Comparison of ENCODE assay signal across 30 mouse cellular contexts in genomic region chr15:89098616-89099015, GRCm38 (mm10). TPM values are rescaled to one million over a fixed set of nuclear protein-coding genes. Genes with fewer than 3 reads are reported as not detected.
DNase-seq lines count a peak whose midpoint lies in the region; ATAC-seq and TF ChIP-seq lines count a peak whose summit lies in the region.
"Had no signal": no experiment of that assay in that cellular context is flagged by ENCODE, and none has a peak within 500 bp of the region (broad histone marks: within the 10 kb centered on the region; RNA-seq: fewer than 3 reads in every experiment).

No protein-coding gene starts in this region.

- WGBS in hindbrain, embryonic 12.5 days = 92% methylated on average over 7 of the region's 7 CpGs
- 90% methylated on average over 7 of the region's 7 CpGs for WGBS in hindbrain, embryonic 11.5 days

- ATAC-seq in hindbrain, embryonic 12.5 days (ENCODE audit: low FRiP score) = no peak
- ATAC-seq in hindbrain, embryonic 11.5 days (ENCODE audit: low FRiP score) = no peak
- ATAC-seq: activated CD4-positive, CD25-positive, alpha-beta regulatory T cell, adult 4 months; forebrain, embryonic 16.5 days; inflammation-experienced regulatory T-cells, adult 6 months; midbrain, embryonic 16.5 days had no signal

- peaks cover 99% of the 10 kb centered on the region for H3K36me3 ChIP-seq in hindbrain, embryonic 12.5 days
- H3K36me3 ChIP-seq in hindbrain, embryonic 11.5 days (ENCODE audit: control insufficient read depth, insufficient read depth, low read length) = peaks cover 18% of the 10 kb centered on the region

- intact Hi-C loops in gastrocnemius, adult 2 months (cut with DNase I) = no loop called here

- peak overlapping the region; percentile 24; the same call in 1 of the 2 replicates for H3K27ac ChIP-seq in gastrocnemius, adult 2 months
- H3K27ac ChIP-seq in hindbrain, embryonic 12.5 days = no peak overlapping the region
- H3K27ac ChIP-seq in hindbrain, embryonic 11.5 days (ENCODE audit: low read depth, low read length) = no peak overlapping the region
- H3K27ac ChIP-seq: hindbrain, embryonic 15.5 days; limb, embryonic 10.5 days; limb, embryonic 15.5 days; liver, embryonic 14.5 days; midbrain, embryonic 10.5 days; neural tube, embryonic 12.5 days had no signal

- H3K27me3 ChIP-seq in hindbrain, embryonic 12.5 days = no peaks in the 10 kb centered on the region
- no peaks in the 10 kb centered on the region for H3K27me3 ChIP-seq in hindbrain, embryonic 11.5 days (ENCODE audit: control insufficient read depth, insufficient read depth, low read length)
- H3K27me3 ChIP-seq: heart, embryonic 12.5 days; hindbrain, embryonic 15.5 days; limb, embryonic 15.5 days; neural tube, embryonic 12.5 days had no signal

- no peak overlapping the region for H3K4me2 ChIP-seq in hindbrain, embryonic 12.5 days (replicated peaks)
- no peak overlapping the region for H3K4me2 ChIP-seq in hindbrain, embryonic 11.5 days (replicated peaks; ENCODE audit: low read depth, low read length)
- H3K4me2 ChIP-seq: heart, embryonic 12.5 days; hindbrain, embryonic 15.5 days; limb, embryonic 15.5 days; lung, embryonic 14.5 days; neural tube, embryonic 12.5 days had no signal

- H3K9me3 ChIP-seq in hindbrain, embryonic 12.5 days (replicated peaks) = no peaks in the 10 kb centered on the region
- H3K9me3 ChIP-seq in hindbrain, embryonic 11.5 days (ENCODE audit: control insufficient read depth, low read length) = no peaks in the 10 kb centered on the region
- H3K9me3 ChIP-seq: heart, embryonic 12.5 days; hindbrain, embryonic 15.5 days; limb, embryonic 10.5 days; limb, embryonic 15.5 days; midbrain, embryonic 10.5 days; neural tube, embryonic 12.5 days had no signal

- no peak overlapping the region for H3K4me3 ChIP-seq in gastrocnemius, adult 2 months
- no peak overlapping the region for H3K4me3 ChIP-seq in hindbrain, embryonic 12.5 days
- H3K4me3 ChIP-seq in hindbrain, embryonic 11.5 days (ENCODE audit: low read depth, low read length) = no peak overlapping the region
- H3K4me3 ChIP-seq: erythroblast, embryonic 14.5 days; heart, embryonic 12.5 days; hindbrain, embryonic 15.5 days; limb, embryonic 10.5 days; limb, embryonic 15.5 days; midbrain, embryonic 10.5 days; neural tube, embryonic 12.5 days had no signal

- no peak overlapping the region for H3K9ac ChIP-seq in hindbrain, embryonic 12.5 days
- no peak overlapping the region for H3K9ac ChIP-seq in hindbrain, embryonic 11.5 days (ENCODE audit: low read depth, low read length)
- H3K9ac ChIP-seq: heart, embryonic 12.5 days; hindbrain, embryonic 15.5 days; limb, embryonic 15.5 days; liver, embryonic 14.5 days; lung, embryonic 14.5 days; neural tube, embryonic 12.5 days had no signal

- H3K4me1 ChIP-seq in hindbrain, embryonic 12.5 days = no peaks in the 10 kb centered on the region
- no peaks in the 10 kb centered on the region for H3K4me1 ChIP-seq in hindbrain, embryonic 11.5 days (replicated peaks; ENCODE audit: control insufficient read depth, insufficient read depth, low read length)
- H3K4me1 ChIP-seq: heart, embryonic 12.5 days; hindbrain, embryonic 15.5 days; limb, embryonic 10.5 days; limb, embryonic 15.5 days; neural tube, embryonic 12.5 days had no signal

- TF ChIP-seq CTCF in gastrocnemius, adult 2 months (IDR thresholded peaks at IDR 0.05) = no peak

- DNase-seq in gastrocnemius, adult 2 months = no peak
- DNase-seq in gastrocnemius, adult 8-10 months (ENCODE audit: low spot score in 2 of 2) = no peak
- peak; percentile 87 for DNase-seq in cerebellum, adult 11-12 months
- DNase-seq in cerebellum, adult 9-11 months = peak; percentile 88
- no peak for DNase-seq in urinary bladder, adult 2 months (ENCODE audit: low spot score)
- DNase-seq in hindbrain, embryonic 11.5 days (ENCODE audit: low spot score) = no peak
- DNase-seq: adrenal gland, adult 8-10 months; gastrocnemius, postnatal 25 days; heart, adult 18-20 months; heart, postnatal 4 days; kidney, adult 11 months; kidney, postnatal 14 days; layer of hippocampus, adult 9-11 months; lung, embryonic 14.5 days; lung, postnatal 14 days; thymus, adult 2 months; thymus, postnatal 4 days had no signal

RNA-seq across cellular contexts. Expression of gene Selenoo, which starts 9.7 kb away (rescaled TPM):
- total RNA-seq in gastrocnemius, adult 2 months (2021) = 10 to 100 TPM; 13.8 to 15.6 TPM
- total RNA-seq in gastrocnemius, adult 8-10 months (2022) = 10 to 100 TPM; 12.2 to 16.6 (median 12.8) TPM
- polyA plus RNA-seq in urinary bladder, adult 2 months (2012; rRNA removed) = 25.0 and 27.2 TPM in 2 replicates
- polyA plus RNA-seq in hindbrain, embryonic 12.5 days (2016; fragmentation: Nextera tagmentation; extraction: Ambion mirVana) = 23.9 and 24.8 TPM in 2 replicates
- 17.2 and 20.4 TPM in 2 replicates for polyA plus RNA-seq in hindbrain, embryonic 11.5 days (2014; fragmentation: Nextera tagmentation; extraction: Ambion mirVana)

RNA-seq across cellular contexts. Expression of gene Trabd, which starts 23.7 kb away (rescaled TPM):
- 10 to 100 TPM; 28.5 to 33.6 TPM for total RNA-seq in gastrocnemius, adult 2 months (2021)
- total RNA-seq in gastrocnemius, adult 8-10 months (2022) = 10 to 100 TPM; 31.9 to 40.9 (median 33.1) TPM
- polyA plus RNA-seq in urinary bladder, adult 2 months (2012; rRNA removed) = 33.3 and 36.9 TPM in 2 replicates
- polyA plus RNA-seq in hindbrain, embryonic 12.5 days (2016; fragmentation: Nextera tagmentation; extraction: Ambion mirVana) = 43.2 and 48.4 TPM in 2 replicates
- 39.5 and 42.1 TPM in 2 replicates for polyA plus RNA-seq in hindbrain, embryonic 11.5 days (2014; fragmentation: Nextera tagmentation; extraction: Ambion mirVana)

RNA-seq across cellular contexts. Expression of gene Tubgcp6, which starts 24.3 kb away (rescaled TPM):
- 1 to 10 TPM; 6.8 to 8.4 TPM for total RNA-seq in gastrocnemius, adult 2 months (2021)
- 1 to 10 TPM; 7.4 to 7.9 (median 7.6) TPM for total RNA-seq in gastrocnemius, adult 8-10 months (2022)
- 15.3 and 15.4 TPM in 2 replicates for polyA plus RNA-seq in urinary bladder, adult 2 months (2012; rRNA removed)
- 22.3 and 22.8 TPM in 2 replicates for polyA plus RNA-seq in hindbrain, embryonic 12.5 days (2016; fragmentation: Nextera tagmentation; extraction: Ambion mirVana)
- 17.5 and 17.6 TPM in 2 replicates for polyA plus RNA-seq in hindbrain, embryonic 11.5 days (2014; fragmentation: Nextera tagmentation; extraction: Ambion mirVana)

RNA-seq across cellular contexts. Expression of gene Hdac10, which starts 29.9 kb away (rescaled TPM):
- 1 to 10 TPM; 5.9 to 6.4 TPM for total RNA-seq in gastrocnemius, adult 2 months (2021)
- 1 to 10 TPM; 5.4 to 8.2 (median 7.2) TPM for total RNA-seq in gastrocnemius, adult 8-10 months (2022)
- 27.2 and 36.4 TPM in 2 replicates for polyA plus RNA-seq in urinary bladder, adult 2 months (2012; rRNA removed)
- 18.8 and 22.0 TPM in 2 replicates for polyA plus RNA-seq in hindbrain, embryonic 12.5 days (2016; fragmentation: Nextera tagmentation; extraction: Ambion mirVana)
- polyA plus RNA-seq in hindbrain, embryonic 11.5 days (2014; fragmentation: Nextera tagmentation; extraction: Ambion mirVana) = 9.4 and 10.7 TPM in 2 replicates

RNA-seq across cellular contexts. Expression of gene Panx2, which starts 39.1 kb away (rescaled TPM):
- total RNA-seq in gastrocnemius, adult 2 months (2021) = not detected
- total RNA-seq in gastrocnemius, adult 8-10 months (2022) = not detected
- polyA plus RNA-seq in urinary bladder, adult 2 months (2012; rRNA removed) = 0.67 and 0.78 TPM in 2 replicates
- 2.0 and 2.1 TPM in 2 replicates for polyA plus RNA-seq in hindbrain, embryonic 12.5 days (2016; fragmentation: Nextera tagmentation; extraction: Ambion mirVana)
- 0.33 and 0.94 TPM in 2 replicates for polyA plus RNA-seq in hindbrain, embryonic 11.5 days (2014; fragmentation: Nextera tagmentation; extraction: Ambion mirVana)
- total RNA-seq: gastrocnemius, postnatal 25 days had no signal
- polyA plus RNA-seq: activated CD4-positive, CD25-positive, alpha-beta regulatory T cell, adult 4 months; erythroblast, embryonic 14.5 days; inflammation-experienced regulatory T-cells, adult 6 months had no signal

Comparison
In these comparisons a context has a peak if more than half of its experiments do, and no peak if none do; other contexts are left out.
1. DNase-seq: peak in cerebellum, adult 11-12 months (single experiment) and cerebellum, adult 9-11 months (single experiment); none in gastrocnemius, adult 2 months (single experiment), gastrocnemius, adult 8-10 months (0 of 2), urinary bladder, adult 2 months (single experiment) and hindbrain, embryonic 11.5 days (single experiment).